Mouse (Mus musculus): ENCODE results near the gene Irf3. TPM values are rescaled to one million over a fixed set of nuclear protein-coding genes. Genes with fewer than 3 reads are reported as not detected.

The Irf3 gene
- total RNA-seq, 2 experiments from 2014 or later, result 38.1 to 42.5 TPM

Small RNAs within 50 kb of the gene (microRNA-seq; reads per million reads assigned to microRNA genes)
- gene Mir7054, result 2.2 reads per million in 2 experiments

Other genes starting within 250 kb of the Irf3 start
- gene Vrk3, start 249.2 kb upstream of the Irf3 start, total RNA-seq (2021), result 10 to 100 TPM; 27.7 to 31.5 TPM
- gene Zfp473, start 246.6 kb upstream of the Irf3 start, total RNA-seq (2021), result under 1 TPM; 0.16 to 0.53 TPM
- gene Nup62, start 181.6 kb upstream of the Irf3 start, total RNA-seq (2021), result 10 to 100 TPM; 34.2 to 35.2 TPM
- gene Il4i1, start 181.3 kb upstream of the Irf3 start, total RNA-seq (2021), result 1 to 10 TPM; 1.1 to 2.0 TPM
- gene Atf5, start 181.0 kb upstream of the Irf3 start, total RNA-seq (2021), result 10 to 100 TPM; 28.0 to 29.1 TPM
- 10 to 100 TPM; 85.8 to 95.5 TPM for gene Akt1s1, start 148.7 kb upstream of the Irf3 start, total RNA-seq (2021)
- 10 to 100 TPM; 41.2 to 53.3 TPM for gene Tbc1d17, start 148.6 kb upstream of the Irf3 start, total RNA-seq (2021)
- 10 to 100 TPM; 32.6 to 38.4 TPM for gene Pnkp, start 140.5 kb upstream of the Irf3 start, total RNA-seq (2021)
- gene Ptov1, start 127.9 kb upstream of the Irf3 start, total RNA-seq (2021), result 100 to 1,000 TPM; 278 to 304 TPM
- gene Med25, start 104.9 kb upstream of the Irf3 start, total RNA-seq (2021), result 100 to 1,000 TPM; 107 to 114 TPM
- gene Fuz, start 101.6 kb upstream of the Irf3 start, total RNA-seq (2021), result 10 to 100 TPM; 17.9 to 19.4 TPM
- 100 to 1,000 TPM; 261 to 290 TPM for gene Ap2a1, start 68.2 kb upstream of the Irf3 start, total RNA-seq (2021)
- under 1 TPM; 0.25 to 0.64 TPM for gene Tsks, start 54.4 kb upstream of the Irf3 start, total RNA-seq (2021)
- 100 to 1,000 TPM in 1 of 2 experiments, 10 to 100 TPM in 1; 99.2 to 101 TPM for gene Cpt1c, start 22.8 kb upstream of the Irf3 start, total RNA-seq (2021)
- 100 to 1,000 TPM; 232 to 248 TPM for gene Prmt1, start 11.1 kb upstream of the Irf3 start, total RNA-seq (2021)
- gene Bcl2l12, start 1.1 kb downstream of the Irf3 start, total RNA-seq (2021), result 1 to 10 TPM; 5.4 to 5.5 TPM
- gene Scaf1, start 18.7 kb downstream of the Irf3 start, total RNA-seq (2021), result 100 to 1,000 TPM; 141 to 145 TPM
- gene Rras, start 20.3 kb downstream of the Irf3 start, total RNA-seq (2021), result 10 to 100 TPM; 12.2 to 12.3 TPM
- gene Prr12, start 55.2 kb downstream of the Irf3 start, total RNA-seq (2021), result 10 to 100 TPM; 69.1 to 70.3 TPM
- gene Nosip, start 64.8 kb downstream of the Irf3 start, total RNA-seq (2021), result 10 to 100 TPM; 47.2 to 51.6 TPM
- 10 to 100 TPM in 1 of 2 experiments, 1 to 10 TPM in 1; 6.9 to 10.1 TPM for gene Prrg2, start 65.0 kb downstream of the Irf3 start, total RNA-seq (2021)
- gene Rcn3, start 94.6 kb downstream of the Irf3 start, total RNA-seq (2021), result 10 to 100 TPM; 11.4 to 11.9 TPM
- 10 to 100 TPM; 17.9 to 23.1 TPM for gene Fcgrt, start 106.2 kb downstream of the Irf3 start, total RNA-seq (2021)
- 100 to 1,000 TPM; 456 to 554 TPM for gene Rps11, start 126.8 kb downstream of the Irf3 start, total RNA-seq (2021)
- 100 to 1,000 TPM; 946 to 985 TPM for gene Rpl13a, start 131.1 kb downstream of the Irf3 start, total RNA-seq (2021)
- gene Gm45713, start 138.6 kb downstream of the Irf3 start, total RNA-seq (2021), result not detected
- gene Flt3l, start 138.8 kb downstream of the Irf3 start, total RNA-seq (2021), result 1 to 10 TPM; 4.3 to 6.0 TPM
- 10 to 100 TPM; 60.7 to 63.1 TPM for gene Pih1d1, start 156.7 kb downstream of the Irf3 start, total RNA-seq (2021)
- 10 to 100 TPM; 12.2 to 17.3 TPM for gene Aldh16a1, start 156.9 kb downstream of the Irf3 start, total RNA-seq (2021)
- 1,000 to 10,000 TPM; 1,094 to 1,136 TPM for gene Slc17a7, start 166.3 kb downstream of the Irf3 start, total RNA-seq (2021)
- under 1 TPM; 0.18 to 0.43 TPM for gene Gfy, start 181.9 kb downstream of the Irf3 start, total RNA-seq (2021)
- gene Pth2, start 183.3 kb downstream of the Irf3 start, total RNA-seq (2021), result not detected
- gene Ccdc155, start 207.2 kb downstream of the Irf3 start, total RNA-seq (2021), result 1 to 10 TPM; 2.2 to 2.9 TPM
- 10 to 100 TPM in 1 of 2 experiments, 1 to 10 TPM in 1; 8.3 to 10.7 TPM for gene Dkkl1, start 214.5 kb downstream of the Irf3 start, total RNA-seq (2021)
- gene Tead2, start 218.1 kb downstream of the Irf3 start, total RNA-seq (2021), result 10 to 100 TPM; 12.5 to 13.7 TPM
- 1 to 10 TPM; 4.6 to 5.0 TPM for gene Cd37, start 241.5 kb downstream of the Irf3 start, total RNA-seq (2021)
- gene Slc6a16, start 243.4 kb downstream of the Irf3 start, total RNA-seq (2021), result 1 to 10 TPM; 1.0 to 1.2 TPM

Data from layer of hippocampus, postnatal 10 days (tissue).